Mouse (Mus musculus): ENCODE data around the gene Dgkq. TPM values are rescaled to one million over a fixed set of nuclear protein-coding genes. Genes with fewer than 3 reads are reported as not detected.

Dgkq gene
- total RNA-seq, 2 experiments from 2014 or later, result 3.9 to 4.6 TPM

DNA sequence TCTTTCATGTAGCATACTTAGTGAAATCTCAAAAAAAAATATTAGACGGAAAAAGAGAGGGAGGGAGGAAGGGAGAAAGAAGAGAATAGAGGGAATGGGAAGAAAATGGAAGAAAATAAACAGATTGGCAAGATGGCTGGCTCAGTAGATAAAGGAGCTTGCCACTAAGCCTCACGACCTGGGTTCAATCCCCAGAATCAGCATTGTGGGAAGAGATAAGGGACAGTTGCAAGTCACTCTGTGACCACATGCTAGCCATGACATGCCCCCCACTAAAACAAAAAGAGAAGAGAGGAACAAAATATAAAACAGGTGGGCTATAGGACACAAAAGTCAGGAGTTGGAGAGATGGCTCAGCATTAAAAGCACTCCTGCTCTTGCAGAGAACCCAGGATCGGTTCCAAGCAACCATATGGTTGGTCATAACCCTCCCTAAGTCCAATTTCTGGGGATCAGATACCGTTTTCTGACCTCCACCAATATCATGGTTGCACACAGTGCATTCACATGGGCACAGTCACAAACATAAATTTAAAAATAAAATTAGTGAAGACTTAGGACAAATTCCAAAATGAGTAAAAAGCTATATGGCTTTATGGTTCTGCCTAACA lies 43.3 kb downstream of the Dgkq start:
- no peak overlapping the region for H3K27ac ChIP-seq
- no peak overlapping the region for H3K4me3 ChIP-seq
- TF ChIP-seq CTCF (IDR thresholded peaks at IDR 0.05), result no peak
- no peak for DNase-seq
- intact Hi-C loops (cut with DNase I), result no loop called here

DNA sequence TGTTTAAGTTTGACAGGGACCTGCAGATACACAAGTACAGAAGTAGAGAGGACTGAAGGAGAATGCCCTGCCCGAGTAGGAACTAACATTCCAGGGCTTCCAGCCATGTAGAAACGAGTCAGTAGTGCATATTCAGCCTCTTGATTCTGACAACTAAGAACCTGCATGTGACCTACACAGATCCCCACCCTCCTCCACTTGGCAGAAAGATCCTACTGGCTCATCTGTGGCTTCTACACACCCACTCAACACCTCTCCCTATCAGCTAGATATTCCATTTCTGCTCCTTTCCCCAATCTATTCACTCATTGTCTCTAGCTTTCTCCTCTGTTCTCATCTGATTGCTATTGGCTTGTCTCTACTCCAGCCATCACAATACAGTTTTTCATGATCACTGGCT lies 47.6 kb downstream of the Dgkq start:
- no peak for TF ChIP-seq CTCF (IDR thresholded peaks at IDR 0.05)
- no peak overlapping the region for H3K4me3 ChIP-seq
- no peak for DNase-seq
- H3K27ac ChIP-seq, result no peak overlapping the region
- intact Hi-C loops (cut with DNase I), result no loop called here

DNA sequence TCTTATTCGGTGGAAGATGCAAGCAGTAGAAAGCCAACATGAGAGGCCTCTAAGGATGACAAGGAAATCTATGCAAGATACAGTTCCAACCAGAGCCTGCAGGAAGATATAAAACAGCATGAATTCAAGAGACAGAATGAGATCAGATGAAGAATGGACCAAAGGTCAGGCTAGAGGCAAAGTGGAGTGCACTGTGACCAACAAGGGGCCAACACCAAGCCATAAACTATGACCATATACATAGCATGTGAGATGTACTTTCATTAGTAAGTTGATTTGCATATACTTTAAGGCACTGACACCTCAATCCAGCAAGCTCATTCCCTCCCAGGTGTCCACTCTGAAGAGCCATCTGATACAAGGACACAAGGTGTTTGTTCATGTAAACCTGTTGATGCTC lies 59.0 kb downstream of the Dgkq start:
- intact Hi-C loops (cut with DNase I), result no loop called here
- DNase-seq, result no peak
- H3K27ac ChIP-seq, result no peak overlapping the region
- TF ChIP-seq CTCF (IDR thresholded peaks at IDR 0.05), result no peak
- H3K4me3 ChIP-seq, result no peak overlapping the region

DNA sequence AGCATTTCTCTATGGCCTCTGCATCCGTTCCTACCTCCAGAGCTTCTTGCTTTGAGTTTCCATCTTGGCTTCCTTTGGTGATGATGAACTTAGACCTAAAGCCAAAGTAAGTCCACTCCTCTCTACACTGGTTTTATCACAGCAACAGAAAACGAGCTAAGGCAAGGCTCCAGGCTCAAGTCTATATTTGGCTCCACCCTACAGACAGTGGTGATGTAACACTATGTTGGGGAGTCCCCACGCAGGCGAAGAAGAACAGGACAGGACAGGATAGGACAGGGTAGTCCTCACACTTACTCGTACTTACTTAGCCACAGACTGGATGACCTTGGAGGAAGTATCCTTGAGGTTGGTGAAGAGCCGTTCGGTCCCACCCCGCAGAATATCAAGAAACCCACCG lies 66.9 kb downstream of the Dgkq start:
- no peak for DNase-seq
- intact Hi-C loops (cut with DNase I), result no loop called here
- no peak overlapping the region for H3K4me3 ChIP-seq
- no peak overlapping the region for H3K27ac ChIP-seq
- TF ChIP-seq CTCF (IDR thresholded peaks at IDR 0.05), result no peak

DNA sequence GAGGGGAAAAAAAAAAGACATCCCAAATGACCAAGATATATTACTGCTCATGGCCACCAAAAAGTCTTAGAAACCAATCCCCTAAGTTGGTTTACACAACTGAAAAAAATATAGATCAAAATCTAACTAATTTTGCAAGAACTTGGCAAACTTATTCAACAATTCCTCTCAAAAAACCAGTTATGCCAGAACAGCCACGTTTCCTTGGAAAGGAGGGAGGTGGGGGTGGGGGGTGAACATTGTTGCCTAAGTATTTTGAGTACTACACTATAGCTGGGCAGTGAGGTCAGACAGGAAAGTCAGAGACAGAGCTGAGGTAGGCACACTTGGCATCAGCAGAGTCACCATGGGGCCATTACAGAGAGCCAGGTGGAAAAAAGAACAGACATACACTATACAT lies 69.5 kb downstream of the Dgkq start:
- intact Hi-C loops (cut with DNase I), result loop anchor here (10.0 kb wide), 1 partner anchor 105 kb away; no protein-coding TSS in a partner anchor
- no peak for TF ChIP-seq CTCF (IDR thresholded peaks at IDR 0.05)
- Histone ChIP-seq H3K27ac (no peak overlapping the region), H3K4me3 (no peak overlapping the region)
- no peak for DNase-seq

Other genes with a start within 250 kb of the Dgkq start
- 100 to 1,000 TPM; 595 to 950 TPM for gene Atp5k, start 235.2 kb downstream of the Dgkq start, total RNA-seq (2021)
- gene Mfsd7a, start 220.8 kb downstream of the Dgkq start, total RNA-seq (2021), result 1 to 10 TPM in 1 of 2 experiments, under 1 TPM in 1; 0.92 to 1.3 TPM
- gene Pcgf3, start 208.4 kb downstream of the Dgkq start, total RNA-seq (2021), result 10 to 100 TPM; 34.3 to 42.6 TPM
- not detected for gene Cplx1, start 119.6 kb downstream of the Dgkq start, total RNA-seq (2021)
- gene Gak, start 39.9 kb downstream of the Dgkq start, total RNA-seq (2021), result 10 to 100 TPM; 14.2 to 14.3 TPM
- gene Tmem175, start 39.9 kb downstream of the Dgkq start, total RNA-seq (2021), result 1 to 10 TPM; 7.8 to 8.0 TPM
- 10 to 100 TPM; 11.8 to 12.5 TPM for gene Idua, start 9.3 kb downstream of the Dgkq start, total RNA-seq (2021)
- not detected for gene Slc26a1, start 5.9 kb upstream of the Dgkq start, total RNA-seq (2021)
- gene Fgfrl1, start 22.7 kb upstream of the Dgkq start, total RNA-seq (2021), result 10 to 100 TPM; 18.0 to 45.2 TPM
- gene Rnf212, start 105.3 kb upstream of the Dgkq start, total RNA-seq (2021), result not detected
- not detected for gene Tmed11, start 125.7 kb upstream of the Dgkq start, total RNA-seq (2021)
- not detected for gene Vmn2r8, start 139.2 kb upstream of the Dgkq start, total RNA-seq (2021)
- gene Vmn2r9, start 182.9 kb upstream of the Dgkq start, total RNA-seq (2021), result not detected

All from gastrocnemius, adult 2 months (tissue).